Mouse (Mus musculus): ENCODE measurements around the gene Abcc1. TPM values are rescaled to one million over a fixed set of nuclear protein-coding genes. Genes with fewer than 3 reads are reported as not detected.

The Abcc1 gene
- polyA plus RNA-seq, 3 experiments from 2014 or later = 18.5 to 34.1 (median 25.9) TPM

Other genes starting within 250 kb of the Abcc1 start
- gene Nde1, start 198.3 kb upstream of the Abcc1 start, polyA plus RNA-seq (2017; shearing (Covaris generic)) = 100 to 1,000 TPM in 1 of 3 experiments, 10 to 100 TPM in 2; 88.3 to 134 (median 98.5) TPM
- 10 to 100 TPM; 31.1 to 35.7 (median 32.0) TPM for gene Marf1, start 198.2 kb upstream of the Abcc1 start, polyA plus RNA-seq (2017; shearing (Covaris generic))
- under 1 TPM in 1 of 3 experiments, not detected in 2; 0.10 TPM for gene Myh11, start 70.2 kb upstream of the Abcc1 start, polyA plus RNA-seq (2017; shearing (Covaris generic))
- gene Fopnl, start 44.2 kb upstream of the Abcc1 start, polyA plus RNA-seq (2017; shearing (Covaris generic)) = 100 to 1,000 TPM; 113 to 129 (median 117) TPM
- not detected for gene A630010A05Rik, start 200.8 kb downstream of the Abcc1 start, polyA plus RNA-seq (2017; shearing (Covaris generic))